Mouse (Mus musculus) MEL (cell line): Measurements from ENCODE around the gene Hs6st3.

Experiments used
- E2F4 ChIP-seq: IDR thresholded peaks from 2 replicates; pipeline ENCODE4 v1.6.1; 2011; ENCODE audit warnings: low read depth, low read length, improper control_type of control experiment, borderline replicate concordance
- HCFC1 ChIP-seq: IDR thresholded peaks from 2 replicates; pipeline ENCODE4 v1.6.1; 2012; ENCODE audit warnings: low read depth, mild to moderate bottlenecking, inconsistent platforms, low read length, improper control_type of control experiment, moderate library complexity
- MYB ChIP-seq: IDR thresholded peaks from 2 replicates; pipeline ENCODE4 v1.6.1; 2011; ENCODE audit warnings: mild to moderate bottlenecking, low read depth, low read length, improper control_type of control experiment

GRCm38 (mm10) chr14:119699982-119700381 is 561.8 kb downstream of the Hs6st3 start:
- TF ChIP-seq HCFC1 (no peak), E2F4 (no peak), MYB (no peak)
